Comparison of ENCODE assay signal across 16 mouse cellular contexts in the genomic region with DNA sequence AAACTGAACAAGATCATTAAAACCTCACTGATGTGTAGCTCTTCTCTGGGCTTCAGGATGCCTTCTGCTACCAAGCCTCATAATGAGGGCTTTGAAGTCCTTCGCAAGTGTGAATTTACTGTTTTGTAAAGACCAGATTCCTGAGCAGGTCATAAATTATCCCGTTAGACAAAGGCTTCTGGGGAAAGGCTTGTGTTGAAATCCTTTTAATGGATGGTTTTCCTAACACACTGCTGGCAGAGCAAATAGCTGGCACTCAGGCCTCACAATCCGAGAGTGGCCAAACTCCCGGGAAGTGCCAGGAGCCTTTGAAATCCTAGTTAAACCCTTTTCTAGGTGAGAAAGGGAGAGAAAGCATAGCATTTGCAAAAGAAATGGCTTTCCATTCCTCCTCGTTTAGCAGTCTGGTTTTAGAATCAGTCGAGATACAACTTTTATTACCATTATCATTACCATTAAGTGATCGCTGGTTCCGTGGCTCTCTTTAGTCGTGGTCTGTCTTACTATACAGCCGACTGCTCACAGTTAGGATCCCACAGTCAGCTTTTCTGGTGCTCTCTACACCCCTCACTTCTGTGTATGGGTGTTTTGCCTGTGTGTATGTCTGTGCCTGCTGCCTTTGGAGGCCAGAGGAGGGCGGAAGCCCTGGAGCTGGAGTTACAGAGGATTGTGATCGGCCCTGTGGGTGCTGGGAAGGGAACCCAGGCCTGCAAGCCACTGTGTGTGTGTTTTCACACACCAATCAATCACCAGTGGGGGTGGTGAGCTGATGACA.
DNase-seq lines count a peak whose midpoint lies in the region; ATAC-seq and TF ChIP-seq lines count a peak whose summit lies in the region.
"Had no signal": no experiment of that assay in that cellular context is flagged by ENCODE, and none has a peak within 500 bp of the region (broad histone marks: within the 10 kb centered on the region; RNA-seq: fewer than 3 reads in every experiment).

No protein-coding gene starts in this region.

- TF ChIP-seq CTCF in liver, adult 2 months (IDR thresholded peaks at IDR 0.05; ENCODE audit: low read depth, low read length): no peak

- H3K4me1 ChIP-seq in liver, adult 2 months (ENCODE audit: control insufficient read depth, insufficient read depth, low read length): peaks cover 1% of the 10 kb centered on the region; the same call in 1 of the 2 replicates
- H3K4me1 ChIP-seq in liver, embryonic 11.5 days (replicated peaks; ENCODE audit: control insufficient read depth, insufficient read depth, low read length): no peaks in the 10 kb centered on the region
- no peaks in the 10 kb centered on the region for H3K4me1 ChIP-seq in hindbrain, embryonic 15.5 days (replicated peaks)
- peaks cover 11% of the 10 kb centered on the region; the same call in 1 of the 2 replicates for H3K4me1 ChIP-seq in neural tube, embryonic 15.5 days

- no peak overlapping the region for H3K4me3 ChIP-seq in liver, adult 2 months (ENCODE audit: insufficient read depth, low read depth, low read length)
- H3K4me3 ChIP-seq in liver, embryonic 11.5 days (ENCODE audit: low read depth, low read length): no peak overlapping the region
- no peak overlapping the region for H3K4me3 ChIP-seq in hindbrain, embryonic 15.5 days
- no peak overlapping the region for H3K4me3 ChIP-seq in neural tube, embryonic 15.5 days (replicated peaks)
- H3K4me3 ChIP-seq: erythroblast, embryonic 14.5 days; left cerebral cortex, adult 2 months; limb, embryonic 15.5 days had no signal

- ATAC-seq in liver, embryonic 11.5 days (replicated peaks; ENCODE audit: low FRiP score): no peak
- ATAC-seq in hindbrain, embryonic 15.5 days (ENCODE audit: low FRiP score, low read depth): no peak; the same call in 1 of the 2 replicates
- ATAC-seq in neural tube, embryonic 15.5 days (ENCODE audit: low FRiP score): peak; percentile 69; the same call in 1 of the 2 replicates

- WGBS in liver, adult 2 months: 52% methylated on average over 12 of the region's 12 CpGs
- WGBS in liver, embryonic 11.5 days: 41% methylated on average over 12 of the region's 12 CpGs
- WGBS in hindbrain, embryonic 15.5 days: 32% methylated on average over 12 of the region's 12 CpGs
- WGBS in neural tube, embryonic 15.5 days: 11% methylated on average over 12 of the region's 12 CpGs

- H3K36me3 ChIP-seq in liver, adult 2 months (ENCODE audit: control insufficient read depth, insufficient read depth, low read length): no peaks in the 10 kb centered on the region
- H3K36me3 ChIP-seq in liver, embryonic 11.5 days (ENCODE audit: control insufficient read depth, insufficient read depth, low read length): no peaks in the 10 kb centered on the region
- H3K36me3 ChIP-seq in hindbrain, embryonic 15.5 days: no peaks in the 10 kb centered on the region
- H3K36me3 ChIP-seq in neural tube, embryonic 15.5 days: no peaks in the 10 kb centered on the region
- H3K36me3 ChIP-seq: limb, embryonic 15.5 days had no signal

- no peak overlapping the region for H3K4me2 ChIP-seq in liver, embryonic 11.5 days
- H3K4me2 ChIP-seq in hindbrain, embryonic 15.5 days: no peak overlapping the region
- no peak overlapping the region for H3K4me2 ChIP-seq in neural tube, embryonic 15.5 days
- H3K4me2 ChIP-seq: limb, embryonic 15.5 days; lung, embryonic 14.5 days had no signal

- H3K27me3 ChIP-seq in liver, adult 2 months (ENCODE audit: control insufficient read depth, insufficient read depth, low read length): no peaks in the 10 kb centered on the region
- H3K27me3 ChIP-seq in liver, embryonic 11.5 days (replicated peaks; ENCODE audit: control insufficient read depth, insufficient read depth, low read length): peaks cover 22% of the 10 kb centered on the region; the same call in 1 of the 2 replicates
- no peaks in the 10 kb centered on the region for H3K27me3 ChIP-seq in hindbrain, embryonic 15.5 days
- peaks cover 4% of the 10 kb centered on the region; the same call in 1 of the 2 replicates for H3K27me3 ChIP-seq in neural tube, embryonic 15.5 days (replicated peaks)
- H3K27me3 ChIP-seq: limb, embryonic 15.5 days had no signal

- no peaks in the 10 kb centered on the region for H3K79me2 ChIP-seq in liver, adult 2 months (ENCODE audit: control insufficient read depth, insufficient read depth, low read length)

- peak; percentile 15 to 24 for DNase-seq in cerebellum, postnatal 10 days
- DNase-seq in cerebellum, postnatal 25 days: no peak
- peak; percentile 12 for DNase-seq in liver, adult 2 months (ENCODE audit: extremely low read depth, low read depth, low spot score)
- no peak for DNase-seq in liver, embryonic 11.5 days (ENCODE audit: low spot score)
- no peak for DNase-seq in MN1 (ENCODE audit: low spot score)
- no peak for DNase-seq in right cerebral cortex, postnatal 4 days
- DNase-seq: cerebellum, adult 11 months; kidney, adult 8-10 months; lung, embryonic 14.5 days; spleen, adult 18-20 months; thymus, postnatal 4 days had no signal

- H3K27ac ChIP-seq in liver, adult 2 months (replicated peaks; ENCODE audit: insufficient read depth, low read depth, low read length): no peak overlapping the region
- no peak overlapping the region for H3K27ac ChIP-seq in liver, embryonic 11.5 days (ENCODE audit: low read depth, low read length)
- peak overlapping the region; percentile 68 for H3K27ac ChIP-seq in hindbrain, embryonic 15.5 days (replicated peaks)
- no peak overlapping the region; the same call in 1 of the 2 replicates for H3K27ac ChIP-seq in neural tube, embryonic 15.5 days (replicated peaks)
- H3K27ac ChIP-seq: left cerebral cortex, adult 2 months; limb, embryonic 15.5 days had no signal

- no peaks in the 10 kb centered on the region for H3K9me3 ChIP-seq in liver, embryonic 11.5 days (ENCODE audit: control insufficient read depth, low read length)
- no peaks in the 10 kb centered on the region for H3K9me3 ChIP-seq in hindbrain, embryonic 15.5 days
- no peaks in the 10 kb centered on the region for H3K9me3 ChIP-seq in neural tube, embryonic 15.5 days (replicated peaks)
- H3K9me3 ChIP-seq: limb, embryonic 15.5 days had no signal

- no peak overlapping the region for H3K9ac ChIP-seq in liver, adult 2 months (ENCODE audit: low read depth, low read length)
- H3K9ac ChIP-seq in liver, embryonic 11.5 days (ENCODE audit: low read depth, low read length): no peak overlapping the region
- H3K9ac ChIP-seq in hindbrain, embryonic 15.5 days: no peak overlapping the region
- no peak overlapping the region for H3K9ac ChIP-seq in neural tube, embryonic 15.5 days (replicated peaks)
- H3K9ac ChIP-seq: limb, embryonic 15.5 days; lung, embryonic 14.5 days had no signal

- no peak for TF ChIP-seq POLR2A in liver, adult 2 months (IDR thresholded peaks at IDR 0.05; ENCODE audit: extremely low read depth, insufficient read depth, low read length)

Comparison
In these comparisons a context has a peak if more than half of its experiments do, and no peak if none do; other contexts are left out.
1. DNase-seq: peak in cerebellum, postnatal 10 days (2 of 2) and liver, adult 2 months (single experiment); none in cerebellum, postnatal 25 days (0 of 2), liver, embryonic 11.5 days (single experiment), MN1 (single experiment) and right cerebral cortex, postnatal 4 days (single experiment).